Mouse (Mus musculus) hematopoietic stem cell, adult 5-6 weeks (primary cell): ENCODE measurements around the gene Trim41. TPM values are rescaled to one million over a fixed set of nuclear protein-coding genes. Genes with fewer than 3 reads are reported as not detected.
A peak's percentile ranks its signal among the peaks of the same experiment; 100 is the strongest.

Experiments used
- ATAC-seq, 2 experiments: fragments of 125-278 bp in 1 of 2; replicated peaks in 1 of 2; 2 replicates each; pipeline ENCODE4 v1.8.0; 2016 to 2017; ENCODE audit warnings: inconsistent platforms in 2 of 2, mild to moderate bottlenecking in 2 of 2, moderate number of reproducible peaks in 2 of 2, low read depth in 1 of 2, moderate TSS enrichment in 1 of 2; ENCODE audit not compliant: low FRiP score in 2 of 2, poor library complexity in 2 of 2, severe bottlenecking in 2 of 2, insufficient read depth in 1 of 2, low TSS enrichment in 1 of 2
- total RNA-seq: library from RNA; stranded (forward); fragments of 172-1452, 232-1000 nt; gene quantifications from 2 replicates; pipeline ENCODE4 v1.2.3, GENCODE M21; 2017

The Trim41 gene
- total RNA-seq, 1 experiment from 2014 or later = 74.2 TPM

DNA sequence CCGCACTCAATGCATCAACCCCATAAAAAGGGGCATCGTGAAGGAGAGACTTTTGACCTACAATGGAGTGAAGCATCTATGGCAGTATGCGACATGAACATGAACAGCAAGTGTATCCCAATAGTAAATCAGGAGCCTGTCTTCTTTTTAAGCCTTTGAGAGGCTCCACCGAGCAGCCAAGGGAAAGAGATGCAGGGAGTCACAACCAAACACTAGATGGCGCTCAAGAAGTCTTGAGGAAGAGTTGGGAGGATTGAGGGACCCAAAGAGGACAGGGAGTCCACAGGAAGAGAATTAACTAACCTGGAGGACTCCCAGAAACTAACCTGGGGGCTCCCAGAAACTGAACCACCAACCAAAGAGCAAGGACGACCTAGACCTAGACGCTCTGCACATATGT, 37.7 kb downstream of the Trim41 start:
- ATAC-seq = peak; percentile 46 to 51; a peak in 2 of 4 replicates

DNA sequence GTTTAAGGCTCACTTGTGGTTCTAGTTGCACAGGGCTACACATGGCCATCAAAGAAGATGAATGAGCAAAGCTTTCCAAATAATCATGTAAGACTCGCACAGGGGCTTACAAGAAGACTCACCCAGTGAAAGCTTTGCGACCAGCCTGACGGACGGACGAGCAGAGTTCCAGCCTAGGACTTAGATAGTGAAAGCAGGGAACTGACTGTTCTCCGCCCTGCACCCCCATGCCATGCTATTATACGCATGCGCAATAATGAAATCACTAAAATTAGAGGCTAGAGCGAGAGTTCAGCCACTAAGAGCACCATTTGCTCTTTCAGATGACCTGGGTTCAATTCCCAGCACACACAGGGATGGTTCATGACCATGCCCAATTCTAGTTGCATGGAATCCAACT, 39.9 kb downstream of the Trim41 start:
- ATAC-seq = no peak

DNA sequence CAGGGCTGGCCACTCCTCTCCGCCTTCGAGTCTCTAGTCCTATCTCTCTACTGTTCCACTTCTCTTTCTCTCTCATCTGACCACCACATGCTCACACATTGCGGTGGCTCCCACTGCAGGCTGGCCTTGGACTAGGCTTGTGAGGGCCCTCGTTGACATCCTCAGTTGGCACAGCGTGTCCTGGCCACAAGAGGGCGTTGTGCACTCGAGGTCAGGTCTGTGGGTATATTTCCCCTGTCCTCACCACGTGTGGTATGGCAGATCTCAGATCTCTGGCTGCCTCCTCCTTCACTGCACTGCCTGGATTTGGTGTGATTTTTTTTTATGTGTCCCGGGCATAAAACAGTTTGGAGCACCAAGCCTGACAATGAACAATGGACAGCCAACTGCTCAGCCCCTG, 40.5 kb downstream of the Trim41 start:
- ATAC-seq = 0 out of 4 replicates have a peak, but pooled peaks of 1 of the 2 experiments have one; percentile 21

DNA sequence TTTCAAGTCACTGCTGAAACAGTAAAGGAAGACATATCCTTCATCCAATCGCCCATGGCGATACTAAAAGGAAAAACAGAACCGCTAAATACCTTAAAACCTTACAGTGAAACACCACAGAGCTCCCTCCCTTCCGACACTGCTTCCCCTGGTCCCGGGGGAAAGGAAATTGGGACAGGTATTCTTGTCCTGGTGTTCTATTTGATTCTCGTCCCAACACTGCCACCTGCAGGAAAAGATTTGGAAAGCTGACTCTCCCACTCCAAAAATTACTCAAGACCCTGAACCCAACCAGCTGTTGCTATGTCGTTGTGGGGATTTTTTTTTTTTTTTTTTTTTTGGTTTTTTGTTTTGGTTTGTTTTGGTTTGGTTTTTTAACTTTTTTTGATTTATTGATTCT, 41.7 kb downstream of the Trim41 start:
- peak in 1 of 2 experiments; percentile 43; a peak in 1 of 4 replicates for ATAC-seq

DNA sequence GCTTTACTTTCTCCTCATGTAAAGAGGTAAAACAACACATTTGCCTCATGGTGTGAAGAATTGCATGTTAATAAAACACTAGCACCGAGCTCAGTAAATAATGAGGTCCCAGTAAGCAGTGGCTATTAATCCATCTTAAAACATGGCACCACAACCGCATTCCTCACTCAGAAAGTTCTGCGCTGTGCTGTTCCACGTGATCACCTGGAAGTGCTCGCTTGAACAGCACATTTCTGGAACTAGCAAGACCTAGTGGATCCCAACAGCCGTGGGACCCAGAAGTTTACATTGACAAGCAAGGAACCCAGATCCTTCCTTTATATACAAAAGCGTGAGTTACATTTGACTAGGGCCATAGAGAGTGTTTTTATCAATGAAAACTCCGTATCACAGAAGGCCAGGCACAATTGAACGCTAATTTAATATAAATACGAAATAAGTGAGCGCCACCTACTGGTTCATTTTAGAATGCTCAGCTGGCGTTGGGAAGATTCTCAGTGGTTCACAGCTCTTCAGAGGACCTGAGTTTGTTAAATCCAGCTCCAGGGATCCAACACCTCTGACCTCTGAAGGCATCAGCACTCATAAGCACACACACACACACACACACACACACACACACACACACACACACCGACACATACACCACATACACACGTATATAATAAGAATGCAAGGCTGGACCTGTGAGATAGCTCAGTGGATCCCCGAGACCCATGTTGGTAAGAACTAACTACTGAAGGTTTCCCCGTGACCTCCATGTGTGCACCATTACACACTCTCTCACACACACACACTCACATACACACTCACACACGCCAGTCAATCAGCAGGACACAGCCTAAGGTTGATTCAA, 42.5 kb downstream of the Trim41 start:
- ATAC-seq = 0 out of 4 replicates have a peak, but pooled peaks have one; percentile 32 to 44

DNA sequence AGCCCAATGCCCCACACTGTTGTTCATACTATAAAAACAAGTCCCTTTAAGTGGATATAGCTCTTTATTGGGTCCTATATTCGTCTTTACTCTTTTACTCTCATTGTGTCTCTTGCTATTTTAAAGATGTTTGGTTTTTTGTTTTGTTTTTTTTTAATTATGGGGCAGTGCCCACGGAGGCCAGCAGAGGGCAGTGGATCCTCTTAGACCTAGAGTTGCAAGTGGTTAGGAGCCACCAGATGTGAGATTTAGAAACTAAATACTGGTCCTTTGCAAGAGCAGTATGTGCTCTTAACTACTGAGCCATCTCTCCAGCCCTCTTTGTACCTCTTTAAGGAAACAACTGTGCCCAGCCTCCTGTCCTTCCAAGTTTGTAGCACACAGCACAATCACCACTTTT, 45.5 kb downstream of the Trim41 start:
- ATAC-seq = peak; percentile 57 to 74

DNA sequence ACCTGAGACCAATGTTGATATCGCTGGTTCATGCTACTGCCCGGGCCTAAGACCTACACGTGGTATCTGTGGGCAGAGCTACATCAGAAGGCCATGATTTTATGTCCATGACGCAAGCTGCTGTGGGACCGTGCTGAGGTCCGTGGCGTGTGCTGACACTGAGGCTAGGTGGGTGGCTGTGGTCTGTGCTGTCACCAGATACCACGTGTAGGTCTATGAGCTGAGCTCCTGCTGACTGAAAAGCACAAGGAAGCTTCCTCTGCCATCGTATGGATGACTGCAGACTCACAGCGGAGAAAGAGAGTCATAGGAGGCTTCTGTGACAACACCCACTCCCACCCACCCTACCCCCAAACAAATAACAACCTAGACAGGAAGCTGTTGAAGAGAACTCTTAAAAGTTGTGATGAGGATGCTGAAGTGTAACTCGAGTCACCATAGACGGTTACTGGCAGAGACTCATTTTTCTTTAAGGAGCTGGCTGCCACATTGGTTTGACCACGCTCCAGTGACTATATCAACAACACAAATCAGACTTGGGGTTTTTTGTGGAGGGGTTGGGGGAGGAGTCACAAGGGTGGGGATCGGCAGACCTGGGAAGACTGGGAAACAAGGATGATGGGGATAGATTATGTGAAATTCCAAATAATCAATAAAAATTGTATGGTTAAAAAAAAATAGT, 49.8 kb downstream of the Trim41 start:
- ATAC-seq = no peak

DNA sequence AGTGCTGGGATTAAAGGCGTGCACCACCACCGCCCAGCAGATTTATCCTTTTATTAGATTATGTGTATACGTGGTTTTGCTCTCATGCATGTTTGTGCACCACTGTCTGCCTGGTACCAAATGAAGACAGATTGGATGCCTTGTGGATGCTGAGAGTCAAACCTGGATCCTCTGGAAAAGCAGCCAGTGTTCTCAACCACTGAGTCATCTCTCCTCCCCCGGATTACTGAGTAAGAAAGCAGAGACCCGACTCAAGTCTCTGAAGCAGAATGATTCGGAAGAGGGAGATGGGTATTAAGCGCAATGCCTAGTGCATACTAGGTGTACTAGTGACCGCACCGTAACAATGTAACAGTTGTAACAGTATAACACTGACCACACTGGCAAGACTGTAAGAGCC, 53.0 kb downstream of the Trim41 start:
- no peak for ATAC-seq

DNA sequence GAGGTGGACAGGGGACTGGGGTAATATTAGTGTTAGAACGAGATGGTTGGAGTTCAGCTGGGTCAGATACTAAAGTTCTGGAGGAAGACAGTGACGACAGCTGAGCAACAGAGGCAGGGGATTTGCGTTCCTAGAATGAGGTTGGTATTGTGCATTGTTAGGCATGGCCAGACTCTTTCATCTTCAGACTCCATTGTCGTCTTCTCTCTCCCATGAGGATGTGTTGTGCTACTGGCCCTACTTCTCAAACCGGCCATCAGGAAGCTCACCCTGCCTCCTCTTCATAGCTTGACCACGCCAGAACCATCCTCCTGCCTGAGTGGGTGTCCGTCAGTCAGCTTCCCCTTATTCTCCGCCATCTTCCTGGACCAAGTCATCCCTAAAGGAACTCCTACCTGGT, 58.1 kb downstream of the Trim41 start:
- ATAC-seq = no peak

Other genes with a start within 250 kb of the Trim41 start
- 1,452 and 1,675 TPM in 2 replicates for gene Rack1, start 17.0 kb downstream of the Trim41 start, total RNA-seq
- 0.19 and 4.3 TPM in 2 replicates for gene Trim7, start 8.8 kb upstream of the Trim41 start, total RNA-seq
- 19.9 and 23.2 TPM in 2 replicates for gene Gm12184, start 9.3 kb upstream of the Trim41 start, total RNA-seq
- 85.2 and 86.7 TPM in 2 replicates for gene Irgm1, start 54.3 kb upstream of the Trim41 start, total RNA-seq
- 0.84 and 1.6 TPM in 2 replicates for gene Gm5431, start 84.9 kb upstream of the Trim41 start, total RNA-seq
- gene Psme2b, start 128.8 kb upstream of the Trim41 start, total RNA-seq = 18.5 and 32.5 TPM in 2 replicates
- 3.4 and 4.8 TPM in 2 replicates for gene Olfr56, start 161.5 kb upstream of the Trim41 start, total RNA-seq
- 17.8 and 23.8 TPM in 2 replicates for gene 9930111J21Rik1, start 162.0 kb upstream of the Trim41 start, total RNA-seq
- gene Gm12185, start 174.9 kb upstream of the Trim41 start, total RNA-seq = 39.1 and 57.5 TPM in 2 replicates
- gene Tgtp1, start 176.8 kb upstream of the Trim41 start, total RNA-seq = 118 TPM in 2 replicates
- gene 9930111J21Rik2, start 233.9 kb upstream of the Trim41 start, total RNA-seq = 35.6 and 56.0 TPM in 2 replicates
- 551 and 622 TPM in 2 replicates for gene Tgtp2, start 246.9 kb upstream of the Trim41 start, total RNA-seq